Mouse (Mus musculus) E14TG2a.4 (cell line): ENCODE measurements around the gene Kirrel.

ENCODE experiments used
- CTCF ChIP-seq: conservative IDR thresholded peaks from 2 replicates; pipeline ENCODE4 v1.5.1; 2014; ENCODE audit warnings: low read length
- NANOG ChIP-seq: IDR thresholded peaks from 2 replicates; pipeline ENCODE4 v1.6.1; 2014; ENCODE audit warnings: borderline replicate concordance, low read length, mixed read lengths

DNA sequence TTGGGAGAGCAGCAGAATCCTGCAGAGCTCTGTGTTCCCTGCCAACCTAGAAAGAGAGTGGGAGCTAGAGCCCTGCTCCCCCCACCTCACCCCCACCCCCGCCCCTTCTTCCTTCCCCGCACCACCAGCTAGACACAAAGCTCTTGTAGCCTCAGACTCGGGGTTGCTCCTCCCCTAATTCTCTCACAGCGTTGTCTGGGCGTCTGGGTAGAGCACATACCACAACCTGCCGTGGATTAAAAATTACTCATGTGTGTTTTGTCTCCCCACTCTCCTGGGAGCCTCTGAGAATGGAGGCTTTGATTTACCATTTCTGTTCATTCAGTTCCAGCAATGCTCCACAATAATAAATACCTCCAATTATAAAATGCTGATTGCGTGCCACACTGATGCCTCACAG is 72.2 kb downstream of the Kirrel start:
- TF ChIP-seq CTCF (no peak), NANOG (no peak)
